Mouse (Mus musculus) heart, embryonic 15.5 days (tissue): ENCODE measurements around the gene Rpl32. TPM values are rescaled to one million over a fixed set of nuclear protein-coding genes. Genes with fewer than 3 reads are reported as not detected.

Source experiments
- ATAC-seq: fragments of 200-750 bp; cut with Nextera tagmentation; replicated peaks from 2 replicates; pipeline ENCODE4 v1.8.0; 2017; ENCODE audit warnings: low read depth, moderate TSS enrichment; ENCODE audit not compliant: insufficient number of reproducible peaks, insufficient read depth, low FRiP score
- H3K27ac ChIP-seq: fragments of 300-500 bp; sonication (generic); 2 replicates; pipeline ENCODE4 v1.5.1; 2015; ENCODE audit warnings: mild to moderate bottlenecking, inconsistent platforms
- H3K27me3 ChIP-seq: fragments of 300-500 bp; sonication (generic); 2 replicates; pipeline ENCODE4 v1.6.1; 2015; ENCODE audit warnings: inconsistent platforms
- H3K36me3 ChIP-seq: fragments of 300-500 bp; sonication (generic); 2 replicates; pipeline ENCODE4 v1.6.1; 2015; ENCODE audit warnings: mild to moderate bottlenecking, inconsistent platforms
- H3K4me1 ChIP-seq: fragments of 300-500 bp; sonication (generic); replicated peaks from 2 replicates; pipeline ENCODE4 v1.6.1; 2015; ENCODE audit warnings: inconsistent platforms
- H3K4me2 ChIP-seq: fragments of 300-500 bp; sonication (generic); 2 replicates; pipeline ENCODE4 v1.6.1; 2015; ENCODE audit warnings: inconsistent platforms, mild to moderate bottlenecking, moderate library complexity
- H3K4me3 ChIP-seq: fragments of 300-500 bp; sonication (generic); 2 replicates; pipeline ENCODE4 v1.5.1; 2015; ENCODE audit warnings: mild to moderate bottlenecking, inconsistent platforms
- H3K9ac ChIP-seq: fragments of 300-500 bp; sonication (generic); 2 replicates; pipeline ENCODE4 v1.6.1; 2015; ENCODE audit warnings: mild to moderate bottlenecking, inconsistent platforms
- H3K9me3 ChIP-seq: fragments of 300-500 bp; sonication (generic); replicated peaks from 2 replicates; pipeline ENCODE4 v1.6.1; 2016; ENCODE audit warnings: inconsistent platforms
- WGBS: fragments of 180-500 bp; shearing (Covaris S2); methylation state at CpG from one replicate; pipeline ENCODE4 v1.1.7; 2015; ENCODE audit warnings: mixed read lengths; 5-methylcytosine and 5-hydroxymethylcytosine counted together
- polyA plus RNA-seq: library from polyadenylated mRNA; unstranded; fragments of >200 nt; fragmentation: Nextera tagmentation; extraction: Ambion mirVana; gene quantifications from 2 replicates; pipeline ENCODE4 v1.2.1, GENCODE M21; 2015

Gene Rpl32
- polyA plus RNA-seq: 1,057 and 1,253 TPM in 2 replicates

DNA sequence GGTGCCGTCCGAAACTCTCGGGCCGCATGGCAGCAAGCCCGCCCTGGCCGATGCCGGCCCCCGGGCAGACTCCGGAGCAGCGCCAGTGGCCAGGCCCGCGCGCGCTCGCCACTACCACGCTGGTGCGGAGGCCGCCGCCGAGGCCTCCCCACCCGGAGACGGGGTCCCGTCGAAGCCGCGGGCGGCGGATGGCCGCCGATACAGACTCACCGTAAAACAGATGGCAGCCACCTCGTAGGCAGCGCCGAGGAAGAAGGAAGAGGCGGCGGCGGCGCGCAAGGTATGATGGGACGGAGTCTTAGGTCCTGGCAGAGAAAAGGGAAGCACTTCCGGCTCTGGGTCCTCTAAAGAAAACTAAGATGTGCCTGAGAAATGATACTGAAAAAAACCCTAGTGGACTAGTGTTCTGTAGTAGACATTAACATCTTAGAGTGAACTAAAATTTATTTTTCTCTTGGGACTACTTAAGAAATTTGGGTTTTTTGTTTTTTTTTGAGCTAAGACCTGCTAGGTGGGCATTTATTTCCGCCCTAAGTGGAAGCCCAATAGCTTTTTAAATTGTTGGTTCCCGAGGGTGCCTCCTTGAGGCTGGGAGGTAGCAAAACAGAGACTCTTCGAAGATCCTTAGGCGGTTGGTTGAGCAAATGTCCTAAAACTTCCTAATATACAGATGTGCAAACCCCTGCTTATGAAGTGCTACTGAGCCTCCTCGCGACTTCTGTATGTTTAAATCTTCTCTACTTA, at the start of gene Rpl32:
Gene Rpl32, minus strand, starts transcription at position 260 of the 744 bp plus-strand sequence.
- peak within 1 kb of the TSS; percentile 90 for H3K27ac ChIP-seq
- no peaks in the 10 kb centered on the region for H3K9me3 ChIP-seq
- H3K36me3 ChIP-seq: peaks cover 37% of the 10 kb centered on the region
- peak within 1 kb of the TSS; percentile 87 for H3K4me3 ChIP-seq
- ATAC-seq: peak; percentile 81
- peak within 1 kb of the TSS; percentile 95 for H3K9ac ChIP-seq
- H3K27me3 ChIP-seq: no peaks in the 10 kb centered on the region
- peak within 1 kb of the TSS; percentile 74 for H3K4me2 ChIP-seq
- peaks cover 26% of the 10 kb centered on the region for H3K4me1 ChIP-seq
- under 1% methylated on average over 47 of the region's 47 CpGs for WGBS

DNA sequence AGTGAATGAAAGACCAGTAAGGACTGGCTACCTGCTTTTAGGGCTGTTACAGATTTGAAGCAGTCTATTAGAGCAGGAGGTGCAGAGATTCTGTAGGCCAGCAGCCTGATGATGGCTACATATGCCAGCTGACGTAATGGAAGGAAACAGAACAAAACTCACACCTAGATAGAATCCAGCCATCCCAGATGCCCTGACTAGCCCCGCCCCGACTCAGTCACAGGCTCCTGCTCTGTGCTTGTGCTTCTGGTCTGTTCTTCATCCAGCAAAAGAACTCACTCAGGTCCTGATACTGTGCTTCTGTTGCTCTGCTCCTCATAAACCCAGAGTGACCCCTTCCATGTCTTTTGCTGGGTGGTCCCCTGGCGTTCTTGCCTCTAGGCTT, 47.8 kb upstream of the Rpl32 start:
- H3K27ac ChIP-seq: peak overlapping the region; percentile 61
- H3K9me3 ChIP-seq: no peaks in the 10 kb centered on the region
- H3K27me3 ChIP-seq: no peaks in the 10 kb centered on the region
- WGBS: 54% methylated on average over 4 of the region's 4 CpGs
- no peaks in the 10 kb centered on the region for H3K36me3 ChIP-seq
- no peak overlapping the region for H3K4me3 ChIP-seq
- no peak overlapping the region for H3K4me2 ChIP-seq
- H3K9ac ChIP-seq: no peak overlapping the region
- H3K4me1 ChIP-seq: peaks cover 34% of the 10 kb centered on the region
- no peak for ATAC-seq

- no peak for ATAC-seq
- Histone ChIP-seq H3K9me3 (no peaks in the 10 kb centered on the region), H3K4me3 (no peak overlapping the region), H3K27ac (peak overlapping the region; percentile 61), H3K9ac (no peak overlapping the region), H3K27me3 (no peaks in the 10 kb centered on the region), H3K4me2 (no peak overlapping the region), H3K36me3 (no peaks in the 10 kb centered on the region), H3K4me1 (peaks cover 34% of the 10 kb centered on the region)
- 67% methylated on average over 3 of the region's 3 CpGs for WGBS
Measured at GRCm38 (mm10) chr6:115855733-115856360, 47.3 kb upstream of the Rpl32 start.

DNA sequence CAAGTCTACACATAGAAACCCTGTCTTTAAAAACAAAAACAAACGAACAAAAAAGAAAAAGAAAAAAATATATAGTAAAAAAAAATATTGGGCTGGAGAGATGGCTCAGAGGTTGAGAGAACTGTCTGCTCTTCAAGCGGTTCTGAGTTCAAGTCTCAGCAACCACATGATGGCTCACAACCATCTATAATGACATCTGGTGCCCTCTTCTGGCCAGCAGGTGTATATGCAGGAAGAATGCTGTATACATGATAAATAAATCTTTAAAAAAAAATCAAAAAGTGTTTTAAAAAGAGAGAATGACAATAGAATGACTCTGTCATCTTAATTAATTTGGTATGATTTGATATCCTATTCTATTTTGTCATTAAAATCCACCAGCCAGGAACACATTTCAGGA, 45.9 kb upstream of the Rpl32 start:
- Histone ChIP-seq H3K9me3 (no peaks in the 10 kb centered on the region), H3K4me1 (peaks cover 31% of the 10 kb centered on the region), H3K4me3 (no peak overlapping the region), H3K36me3 (no peaks in the 10 kb centered on the region), H3K27ac (no peak overlapping the region), H3K4me2 (no peak overlapping the region), H3K27me3 (no peaks in the 10 kb centered on the region), H3K9ac (no peak overlapping the region)
- ATAC-seq: no peak
- 63% methylated on average over 2 of the region's 2 CpGs for WGBS

DNA sequence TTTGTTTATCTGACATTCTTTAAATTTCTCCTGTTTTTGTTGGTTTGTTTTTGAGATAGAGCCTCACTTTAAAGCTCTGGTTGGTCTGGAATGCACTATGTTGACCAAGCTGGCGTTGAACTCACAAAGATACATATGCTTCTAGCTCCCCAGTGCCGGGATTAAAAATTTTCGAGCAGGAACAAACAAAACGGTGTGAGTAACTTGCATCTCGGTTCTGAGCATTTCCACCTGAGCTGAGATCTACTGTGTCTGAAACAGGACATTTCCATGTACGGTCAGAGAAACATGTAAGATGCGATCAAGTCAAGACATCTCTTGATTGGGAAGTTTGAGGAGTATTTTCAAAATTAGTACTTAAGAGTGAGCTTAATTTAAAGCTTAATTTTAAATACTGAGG, 45.4 kb upstream of the Rpl32 start:
- Histone ChIP-seq H3K9me3 (no peaks in the 10 kb centered on the region), H3K27me3 (no peaks in the 10 kb centered on the region), H3K4me3 (peak overlapping the region; percentile 58), H3K27ac (peak overlapping the region; percentile 83), H3K4me1 (peaks cover 31% of the 10 kb centered on the region), H3K36me3 (no peaks in the 10 kb centered on the region), H3K4me2 (peak overlapping the region; percentile 64), H3K9ac (peak overlapping the region; percentile 47)
- no peak for ATAC-seq
- WGBS: 42% methylated on average over 7 of the region's 7 CpGs

DNA sequence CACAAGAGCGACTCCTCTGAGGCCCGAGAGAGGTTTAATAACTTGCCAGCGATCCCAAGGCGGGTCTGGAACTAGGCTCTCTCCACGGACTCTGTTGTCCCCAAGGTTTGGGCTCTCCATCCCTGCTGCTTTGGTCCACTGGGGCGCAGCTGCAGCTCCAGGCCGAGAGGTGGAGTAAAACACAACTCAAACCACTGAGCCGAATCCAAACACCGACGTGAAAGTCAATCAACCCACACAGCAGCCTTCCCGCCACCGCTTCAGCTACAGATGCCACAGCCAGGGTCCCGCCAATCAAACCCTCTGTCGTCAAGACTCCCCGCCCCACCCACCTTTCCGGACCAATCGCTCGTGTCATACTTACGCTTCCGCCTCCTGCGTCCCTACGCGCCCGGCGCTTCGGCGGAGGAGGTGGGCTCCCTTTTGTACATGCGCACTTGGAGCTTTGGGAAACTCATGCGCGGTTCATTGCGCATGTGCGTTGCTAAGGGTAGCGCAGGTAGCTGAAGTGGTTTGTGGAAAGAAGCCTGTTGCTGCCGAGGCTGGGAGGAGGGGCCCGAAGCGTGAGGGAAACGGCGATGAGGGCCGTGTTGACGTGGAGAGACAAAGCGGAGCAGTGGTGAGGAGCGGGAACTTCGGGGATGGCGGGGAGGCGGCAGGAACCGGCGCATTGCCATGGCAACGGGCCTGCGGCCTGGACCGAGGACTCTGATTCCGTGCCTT, 44.7 kb upstream of the Rpl32 start, which contains the start of the genes Mbd4 and Ift122:
Gene Mbd4, minus strand, starts transcription at position 281 of the 723 bp plus-strand sequence.
Gene Ift122, plus strand, starts transcription at position 380 of the 723 bp plus-strand sequence.
- WGBS: under 1% methylated on average over 51 of the region's 51 CpGs
- ATAC-seq: peak; percentile 95
- no peaks in the 10 kb centered on the region for H3K9me3 ChIP-seq

DNA sequence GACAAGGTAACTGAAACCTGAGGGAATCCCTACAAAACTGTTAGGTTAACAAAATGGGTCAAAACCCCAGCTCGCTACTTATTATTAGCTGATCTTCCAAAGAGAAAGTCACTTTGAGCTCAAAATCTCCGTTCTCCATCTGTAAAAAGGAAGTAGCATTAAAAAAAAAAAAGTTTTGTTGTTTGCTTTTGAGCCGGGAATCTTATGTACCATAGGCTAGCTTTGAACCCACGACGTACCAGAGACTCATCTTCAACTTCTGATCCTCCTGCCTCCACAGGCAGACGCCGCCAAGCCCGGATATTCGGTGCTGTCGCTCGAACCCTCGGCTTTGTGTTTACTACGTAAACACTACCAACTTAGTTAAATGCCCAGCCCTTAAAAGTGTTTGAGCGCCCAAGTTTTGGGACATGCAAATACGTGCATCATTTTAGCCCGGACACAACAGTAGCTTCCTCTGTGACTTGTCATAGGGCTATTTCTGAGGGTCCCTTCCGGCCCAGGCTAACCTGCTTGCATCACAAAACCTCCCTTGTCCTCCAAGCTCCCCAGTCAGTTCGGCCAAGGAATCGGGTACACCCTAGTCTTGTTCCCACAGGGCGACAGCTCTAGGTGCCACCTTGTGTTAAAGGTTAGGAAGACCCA, 44.0 kb upstream of the Rpl32 start:
- 5% methylated on average over 20 of the region's 20 CpGs for WGBS
- peaks cover 4% of the 10 kb centered on the region; the same call in 1 of the 2 replicates for H3K36me3 ChIP-seq
- peak overlapping the region; percentile 82 for H3K27ac ChIP-seq
- peak overlapping the region; percentile 58 for H3K4me3 ChIP-seq
- no peaks in the 10 kb centered on the region for H3K27me3 ChIP-seq
- peak overlapping the region; percentile 81 for H3K4me2 ChIP-seq
- peak overlapping the region; percentile 53 for H3K9ac ChIP-seq
- no peaks in the 10 kb centered on the region for H3K9me3 ChIP-seq
- H3K4me1 ChIP-seq: peaks cover 37% of the 10 kb centered on the region
- no peak for ATAC-seq

More for the DNA sequence above, 44.7 kb upstream of the Rpl32 start, which contains the start of the genes Mbd4 and Ift122:
- Histone ChIP-seq H3K4me3 (peak within 1 kb of the TSS; percentile 58), H3K9ac (peak within 1 kb of the TSS; percentile 53), H3K27ac (peak within 1 kb of the TSS; percentile 83), H3K4me2 (peak within 1 kb of the TSS; percentile 81), H3K4me1 (peaks cover 36% of the 10 kb centered on the region), H3K36me3 (peaks cover 4% of the 10 kb centered on the region; the same call in 1 of the 2 replicates), H3K27me3 (no peaks in the 10 kb centered on the region)

- Histone ChIP-seq H3K4me2 (no peak overlapping the region), H3K4me3 (no peak overlapping the region), H3K27ac (no peak overlapping the region), H3K4me1 (peaks cover 24% of the 10 kb centered on the region), H3K9ac (no peak overlapping the region), H3K9me3 (no peaks in the 10 kb centered on the region), H3K27me3 (no peaks in the 10 kb centered on the region), H3K36me3 (peaks cover 13% of the 10 kb centered on the region; the same call in 1 of the 2 replicates)
- no peak for ATAC-seq
- 90% methylated on average over 10 of the region's 10 CpGs for WGBS
Measured at GRCm38 (mm10) chr6:115848598-115849304, 40.2 kb upstream of the Rpl32 start.

DNA sequence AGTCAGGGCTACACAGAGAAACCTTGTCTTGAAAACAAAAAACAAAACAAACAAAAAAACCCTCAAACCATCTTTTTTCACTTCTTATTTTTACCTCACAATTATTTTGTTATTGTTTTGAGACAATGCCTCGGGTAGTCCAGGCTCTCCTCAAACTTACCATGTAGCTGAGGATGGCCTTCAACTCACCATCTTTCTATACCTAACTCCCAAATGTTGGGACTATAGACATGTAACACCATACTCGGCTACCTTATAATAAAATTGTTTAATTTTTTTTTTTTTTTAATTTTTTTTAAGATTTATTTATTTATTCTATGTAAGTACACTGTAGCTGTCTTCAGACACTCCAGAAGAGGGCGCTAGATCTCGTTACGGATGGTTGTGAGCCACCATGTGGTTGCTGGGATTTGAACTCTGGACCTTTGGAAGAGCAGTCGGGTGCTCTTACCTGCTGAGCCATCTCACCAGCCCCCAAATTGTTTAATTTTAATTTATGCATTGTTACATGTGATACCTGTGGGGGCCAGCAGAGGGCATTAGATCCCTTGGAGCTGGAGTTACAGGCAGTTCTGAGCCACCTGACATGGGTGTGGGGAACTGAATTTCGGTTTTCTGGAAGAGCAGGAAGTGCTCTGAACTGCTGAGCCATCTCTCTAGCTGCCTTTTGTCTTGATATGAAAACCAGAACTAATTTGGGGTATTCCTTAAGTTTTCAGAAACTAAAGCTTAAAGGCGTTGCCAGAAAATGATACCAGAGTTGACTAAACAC, 38.3 kb upstream of the Rpl32 start:
- Histone ChIP-seq H3K9me3 (no peaks in the 10 kb centered on the region), H3K9ac (no peak overlapping the region), H3K36me3 (peaks cover 32% of the 10 kb centered on the region), H3K27ac (peak overlapping the region; percentile 7; the same call in 1 of the 2 replicates), H3K27me3 (no peaks in the 10 kb centered on the region), H3K4me1 (peaks cover 12% of the 10 kb centered on the region), H3K4me3 (no peak overlapping the region), H3K4me2 (no peak overlapping the region)
- ATAC-seq: no peak
- 36% methylated on average over 8 of the region's 8 CpGs for WGBS

- H3K27me3 ChIP-seq: no peaks in the 10 kb centered on the region
- 91% methylated on average over 4 of the region's 4 CpGs for WGBS
- H3K9ac ChIP-seq: no peak overlapping the region
- peaks cover 35% of the 10 kb centered on the region for H3K36me3 ChIP-seq
- peaks cover 12% of the 10 kb centered on the region for H3K4me1 ChIP-seq
- no peak overlapping the region for H3K4me2 ChIP-seq
- H3K4me3 ChIP-seq: no peak overlapping the region
- no peaks in the 10 kb centered on the region for H3K9me3 ChIP-seq
- no peak overlapping the region for H3K27ac ChIP-seq
- no peak for ATAC-seq
Measured at GRCm38 (mm10) chr6:115845006-115845405, 36.5 kb upstream of the Rpl32 start.
